Mouse (Mus musculus) embryonic facial prominence, embryonic 14.5 days (tissue): ENCODE data around the gene Ormdl3. TPM values are rescaled to one million over a fixed set of nuclear protein-coding genes. Genes with fewer than 3 reads are reported as not detected.

Experiments
- ATAC-seq: fragments of 200-750 bp; cut with Nextera tagmentation; 2 replicates; pipeline ENCODE4 v1.8.0; 2017; ENCODE audit warnings: low read depth, moderate number of reproducible peaks, moderate TSS enrichment
- DNase-seq: peaks from one replicate; pipeline ENCODE4 v3.0.0-alpha.2; 2015; ENCODE audit warnings: low spot score
- H3K27ac ChIP-seq: fragments of 300-500 bp; sonication (generic); replicated peaks from 2 replicates; pipeline ENCODE4 v1.5.1; 2014; ENCODE audit warnings: low read depth, mild to moderate bottlenecking, low read length, moderate library complexity
- H3K27me3 ChIP-seq: fragments of 300-500 bp; sonication (generic); replicated peaks from 2 replicates; pipeline ENCODE4 v1.6.1; 2014; ENCODE audit warnings: low read length; ENCODE audit not compliant: control insufficient read depth, insufficient read depth
- H3K36me3 ChIP-seq: fragments of 300-500 bp; sonication (generic); 2 replicates; pipeline ENCODE4 v1.6.1; 2014; ENCODE audit warnings: low read length, mixed read lengths; ENCODE audit not compliant: control insufficient read depth, insufficient read depth
- H3K4me1 ChIP-seq: fragments of 300-500 bp; sonication (generic); 2 replicates; pipeline ENCODE4 v1.6.1; 2014; ENCODE audit warnings: antibody characterized with exemption, low read length; ENCODE audit not compliant: control insufficient read depth, insufficient read depth
- H3K4me2 ChIP-seq: fragments of 300-500 bp; sonication (generic); 2 replicates; pipeline ENCODE4 v1.6.1; 2014; ENCODE audit warnings: low read depth, mild to moderate bottlenecking, low read length, moderate library complexity, mixed read lengths
- H3K4me3 ChIP-seq: fragments of 300-500 bp; sonication (generic); 2 replicates; pipeline ENCODE4 v1.5.1; 2014; ENCODE audit warnings: low read depth, mild to moderate bottlenecking, low read length
- H3K9ac ChIP-seq: fragments of 300-500 bp; sonication (generic); 2 replicates; pipeline ENCODE4 v1.6.1; 2014; ENCODE audit warnings: low read depth, mild to moderate bottlenecking, low read length, moderate library complexity, mixed read lengths
- H3K9me3 ChIP-seq: fragments of 300-500 bp; sonication (generic); 2 replicates; pipeline ENCODE4 v1.6.1; 2016; ENCODE audit warnings: low read length; ENCODE audit not compliant: control insufficient read depth
- WGBS: fragments of 180-500 bp; shearing (Covaris S2); extraction: QIAGEN DNeasy Blood & Tissue Kit; methylation state at CpG from one replicate; pipeline ENCODE4 v1.1.7; 2014; 5-methylcytosine and 5-hydroxymethylcytosine counted together
- polyA plus RNA-seq: library from polyadenylated mRNA; unstranded; fragments of >200 nt; fragmentation: Nextera tagmentation; extraction: Ambion mirVana; gene quantifications from 2 replicates; pipeline ENCODE4 v1.2.1, GENCODE M21; 2014

The Ormdl3 gene
- polyA plus RNA-seq, 1 experiment from 2014 or later: 13.6 TPM

DNA sequence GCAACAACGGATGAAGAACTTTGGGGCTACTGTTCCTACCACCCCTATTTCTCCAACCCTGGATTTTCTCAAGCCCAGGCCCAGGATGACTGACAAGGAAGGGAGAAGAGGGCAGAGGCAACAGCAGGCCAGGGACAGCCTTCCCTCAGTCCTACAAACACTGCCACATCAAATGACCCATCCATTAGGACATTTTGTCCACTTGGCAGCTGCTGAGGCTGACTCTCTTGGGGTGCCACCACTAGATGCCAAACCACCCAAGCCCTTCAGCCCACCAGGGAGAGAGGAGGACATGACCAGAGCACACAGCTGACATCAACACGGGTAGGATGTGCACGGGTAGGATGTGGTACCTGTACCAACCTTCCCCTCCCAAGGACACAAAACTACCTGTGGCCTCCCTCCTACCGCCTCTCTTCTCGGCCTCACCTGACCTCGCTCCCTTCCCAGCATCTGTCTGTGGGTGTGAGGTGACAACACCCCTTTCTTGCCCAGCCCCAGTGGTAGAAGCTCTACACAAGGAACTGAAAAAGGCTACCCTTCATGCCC is 2.5 kb downstream of the Ormdl3 start:
- no peaks in the 10 kb centered on the region for H3K9me3 ChIP-seq
- no peak overlapping the region for H3K4me3 ChIP-seq
- H3K4me2 ChIP-seq: no peak overlapping the region

DNA sequence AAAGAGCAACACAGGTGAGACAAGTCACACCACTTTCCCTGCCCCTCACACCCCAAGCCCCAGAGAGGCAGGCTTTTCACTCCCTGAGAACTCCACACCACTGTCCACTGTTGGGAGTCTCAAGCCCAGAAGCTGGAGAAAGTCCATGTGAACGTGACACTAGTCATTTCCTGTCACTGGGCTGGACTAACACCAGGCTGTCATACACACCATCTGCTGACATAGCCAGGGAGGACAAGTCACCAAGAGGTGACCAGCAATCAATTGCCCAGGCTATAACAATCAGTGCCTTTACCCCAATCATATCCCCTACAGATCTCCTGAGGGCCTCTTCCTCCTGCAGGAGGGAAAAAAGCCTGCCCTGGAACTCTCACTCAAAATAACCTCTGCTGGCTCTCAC is 3.0 kb downstream of the Ormdl3 start:
- Histone ChIP-seq H3K27ac (no peak overlapping the region), H3K4me1 (peaks cover 28% of the 10 kb centered on the region), H3K4me2 (no peak overlapping the region), H3K4me3 (no peak overlapping the region), H3K9me3 (no peaks in the 10 kb centered on the region), H3K27me3 (no peaks in the 10 kb centered on the region), H3K36me3 (peaks cover 24% of the 10 kb centered on the region), H3K9ac (no peak overlapping the region)
- 40% methylated on average over 1 of the region's 1 CpGs for WGBS
- DNase-seq (no peak), ATAC-seq (no peak)

More for the DNA sequence above, 2.5 kb downstream of the Ormdl3 start:
- H3K36me3 ChIP-seq: peaks cover 24% of the 10 kb centered on the region
- peaks cover 28% of the 10 kb centered on the region for H3K4me1 ChIP-seq
- ATAC-seq (no peak), DNase-seq (no peak)
- 85% methylated on average over 6 of the region's 6 CpGs for WGBS
- H3K9ac ChIP-seq: no peak overlapping the region
- H3K27ac ChIP-seq: no peak overlapping the region
- H3K27me3 ChIP-seq: no peaks in the 10 kb centered on the region

DNA sequence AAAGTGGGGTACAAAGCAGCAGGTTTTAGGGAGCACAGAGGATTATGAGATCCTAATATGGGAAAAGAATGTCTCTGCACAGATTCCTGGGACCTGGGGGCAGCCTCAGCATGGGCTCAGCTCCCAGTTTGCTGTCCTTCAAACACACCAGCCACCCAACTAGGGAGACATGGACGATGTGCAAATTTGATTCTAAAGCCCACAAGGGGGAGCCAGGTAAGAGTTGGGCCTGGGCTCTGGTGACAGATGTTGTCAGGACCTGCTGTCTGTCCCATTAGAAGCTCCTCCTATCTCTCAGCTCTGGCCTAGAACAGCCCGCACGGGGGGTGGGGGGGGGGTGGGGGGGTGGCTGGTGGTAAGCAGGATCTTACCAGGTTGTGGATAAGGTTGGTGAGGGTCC is 3.6 kb downstream of the Ormdl3 start:
- ATAC-seq (no peak), DNase-seq (no peak)
- Histone ChIP-seq H3K4me2 (no peak overlapping the region), H3K27ac (no peak overlapping the region), H3K9me3 (no peaks in the 10 kb centered on the region), H3K4me3 (no peak overlapping the region), H3K36me3 (peaks cover 24% of the 10 kb centered on the region), H3K27me3 (no peaks in the 10 kb centered on the region), H3K4me1 (peaks cover 26% of the 10 kb centered on the region), H3K9ac (no peak overlapping the region)
- WGBS: 36% methylated on average over 3 of the region's 3 CpGs

DNA sequence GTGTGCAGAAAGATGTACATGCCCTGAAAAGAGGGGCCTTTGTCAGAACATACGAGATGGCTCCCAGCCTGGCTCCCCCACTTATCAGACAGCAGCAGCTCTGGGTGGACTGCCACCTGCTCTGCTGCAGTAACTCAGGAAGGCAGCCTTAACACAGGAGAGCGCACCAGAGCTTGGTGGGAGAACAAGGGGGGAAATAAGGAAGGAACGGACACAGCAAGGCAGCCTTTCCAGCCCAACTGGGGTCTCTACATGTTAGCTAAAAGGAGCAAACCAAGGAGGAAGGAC is 4.0 kb downstream of the Ormdl3 start:
- ATAC-seq (no peak), DNase-seq (no peak)
- H3K9ac ChIP-seq: no peak overlapping the region
- no peak overlapping the region for H3K4me2 ChIP-seq
- 94% methylated on average over 3 of the region's 3 CpGs for WGBS
- no peak overlapping the region for H3K27ac ChIP-seq
- H3K36me3 ChIP-seq: peaks cover 24% of the 10 kb centered on the region
- H3K9me3 ChIP-seq: no peaks in the 10 kb centered on the region
- H3K4me3 ChIP-seq: no peak overlapping the region
- H3K4me1 ChIP-seq: peaks cover 22% of the 10 kb centered on the region
- no peaks in the 10 kb centered on the region for H3K27me3 ChIP-seq

DNA sequence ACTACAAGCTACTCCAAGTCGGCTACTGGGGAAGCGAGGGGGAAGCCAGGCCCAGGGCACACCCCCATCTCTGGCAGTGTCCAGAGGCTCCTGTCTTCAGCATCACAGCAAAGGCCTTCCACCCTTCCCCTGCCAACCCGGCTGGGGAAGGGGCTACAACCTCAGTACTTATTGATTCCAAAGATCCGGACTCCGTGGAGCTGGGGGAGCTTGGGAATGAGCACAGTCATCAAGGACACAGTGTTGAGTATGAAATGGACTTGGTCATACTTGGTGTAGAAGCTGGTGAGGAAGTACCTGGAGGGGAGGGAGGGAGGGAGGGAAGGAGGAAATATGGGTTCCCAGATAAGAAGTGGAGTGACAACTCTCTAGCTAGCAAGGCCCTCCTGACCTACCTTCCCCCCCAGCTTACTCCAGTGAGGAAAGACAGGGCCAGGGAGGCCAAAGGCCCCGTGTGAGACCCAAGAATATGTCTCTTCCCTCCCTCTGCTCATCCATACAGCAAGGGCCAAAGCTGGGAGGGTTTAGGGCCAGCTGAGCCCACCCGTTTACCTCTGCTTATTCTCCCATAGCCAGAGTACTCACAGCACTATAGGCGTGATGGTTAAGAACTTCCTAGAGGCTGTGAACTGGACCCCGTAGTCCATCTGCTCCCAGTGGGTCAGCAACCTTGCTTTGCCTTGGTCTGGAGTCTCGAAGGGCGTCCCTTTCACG is 4.5 kb downstream of the Ormdl3 start:
- Histone ChIP-seq H3K4me2 (no peak overlapping the region), H3K27me3 (no peaks in the 10 kb centered on the region), H3K4me1 (peaks cover 17% of the 10 kb centered on the region), H3K36me3 (peaks cover 24% of the 10 kb centered on the region), H3K9ac (no peak overlapping the region), H3K9me3 (no peaks in the 10 kb centered on the region), H3K27ac (no peak overlapping the region), H3K4me3 (no peak overlapping the region)
- DNase-seq (no peak), ATAC-seq (no peak)
- WGBS: 92% methylated on average over 12 of the region's 12 CpGs

DNA sequence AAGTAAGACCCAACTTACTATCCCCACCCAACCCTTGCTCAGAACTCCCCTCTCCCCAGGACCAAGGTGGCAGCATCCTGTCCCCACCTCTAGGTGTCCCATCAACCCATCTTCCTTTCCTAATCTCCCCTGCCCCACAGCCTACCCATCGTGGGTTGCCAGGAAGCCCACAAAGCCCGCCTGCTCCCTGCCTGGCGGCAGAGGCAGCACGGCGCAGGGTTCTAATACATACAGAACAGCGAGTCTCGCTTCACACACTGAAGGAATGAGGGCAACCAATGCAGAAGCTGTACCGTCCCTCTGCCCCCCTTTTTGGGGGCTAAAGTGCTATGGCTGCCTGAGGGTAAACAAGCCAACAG is 5.2 kb downstream of the Ormdl3 start:
- peaks cover 12% of the 10 kb centered on the region; the same call in 1 of the 2 replicates for H3K4me1 ChIP-seq
- H3K36me3 ChIP-seq: peaks cover 24% of the 10 kb centered on the region
- no peak for DNase-seq
- H3K9ac ChIP-seq: no peak overlapping the region
- H3K4me2 ChIP-seq: no peak overlapping the region
- H3K9me3 ChIP-seq: no peaks in the 10 kb centered on the region
- WGBS: 84% methylated on average over 8 of the region's 8 CpGs
- H3K27me3 ChIP-seq: no peaks in the 10 kb centered on the region
- no peak overlapping the region for H3K27ac ChIP-seq
- ATAC-seq: no peak
- H3K4me3 ChIP-seq: no peak overlapping the region

DNA sequence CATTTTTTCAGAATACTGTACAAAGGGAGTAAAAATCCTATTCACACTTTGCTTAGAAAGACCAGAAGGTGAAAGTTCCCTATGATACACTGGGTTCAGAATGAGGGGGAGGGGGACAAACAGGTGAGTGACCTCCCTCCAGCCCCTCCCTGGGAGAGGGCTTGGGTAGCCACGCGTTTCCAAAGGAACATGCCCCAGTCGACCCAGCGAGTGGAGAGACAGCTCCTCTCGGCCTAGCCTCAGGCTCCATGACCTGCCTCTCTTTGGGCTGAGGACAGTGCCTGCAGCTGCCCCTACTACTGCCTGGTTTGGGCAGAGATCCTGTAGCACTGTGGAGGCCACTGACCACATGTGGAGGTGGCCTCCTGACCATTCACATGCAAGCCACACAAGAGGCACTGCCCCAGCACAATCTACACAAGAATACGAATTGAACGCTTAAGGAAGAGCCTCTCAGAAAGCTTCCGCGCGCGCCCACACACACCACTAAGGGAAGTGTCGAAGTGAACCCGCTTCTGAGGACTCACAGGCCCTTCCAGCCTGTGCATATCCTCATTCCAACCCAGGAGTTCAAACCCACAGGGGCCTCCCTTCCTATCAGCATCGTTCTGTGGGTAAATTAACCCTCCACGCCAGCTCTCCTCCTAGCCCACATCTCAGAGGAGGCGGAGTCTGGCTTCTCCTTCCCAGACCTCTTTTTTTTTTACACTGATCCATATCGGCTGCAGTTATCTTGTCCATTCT is 5.7 kb downstream of the Ormdl3 start:
- Histone ChIP-seq H3K9me3 (no peaks in the 10 kb centered on the region), H3K4me1 (peaks cover 12% of the 10 kb centered on the region; the same call in 1 of the 2 replicates), H3K9ac (no peak overlapping the region), H3K4me2 (no peak overlapping the region), H3K27me3 (no peaks in the 10 kb centered on the region), H3K36me3 (peaks cover 24% of the 10 kb centered on the region), H3K27ac (no peak overlapping the region), H3K4me3 (no peak overlapping the region)
- ATAC-seq (no peak), DNase-seq (no peak)
- WGBS: 74% methylated on average over 17 of the region's 17 CpGs

DNA sequence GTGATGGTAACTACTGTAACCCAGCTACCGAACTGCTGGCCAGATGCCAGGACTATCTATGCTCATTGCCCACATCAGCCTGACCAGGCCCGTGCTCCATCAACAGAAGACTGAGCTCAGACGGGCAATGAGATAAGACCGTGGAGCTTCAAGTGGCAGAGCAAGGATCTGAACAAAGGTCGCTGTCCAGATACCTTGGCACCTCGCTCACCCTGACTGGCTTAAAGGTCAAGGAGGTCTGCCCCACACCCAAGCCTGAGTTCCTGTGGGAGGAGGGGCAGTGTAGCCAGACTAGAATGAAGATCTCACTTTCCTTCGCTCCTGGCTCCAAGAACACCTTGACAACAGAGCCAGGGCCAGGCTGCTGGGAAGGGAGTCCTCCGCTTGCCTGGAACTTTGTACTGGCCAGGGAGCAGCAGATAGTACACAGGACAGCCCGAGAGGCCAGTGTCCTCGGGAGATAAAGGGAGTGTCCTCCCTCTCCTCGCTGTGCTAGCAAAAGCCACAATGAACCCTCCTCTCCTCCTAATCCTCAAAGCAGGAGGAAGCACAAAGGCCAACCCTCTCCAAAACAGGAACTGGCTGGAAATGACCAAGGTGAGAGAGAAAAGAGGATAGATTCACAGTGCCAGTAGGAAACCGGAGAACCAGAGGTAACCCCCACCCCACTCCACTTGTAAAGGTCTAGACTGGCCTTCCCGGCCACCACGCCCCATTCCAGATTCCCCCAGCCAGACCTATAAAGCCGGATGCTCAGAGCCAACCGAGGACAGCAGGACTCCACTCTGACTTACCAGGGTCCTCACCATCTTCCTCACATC is 6.7 kb downstream of the Ormdl3 start:
- Histone ChIP-seq H3K27ac (no peak overlapping the region), H3K9me3 (no peaks in the 10 kb centered on the region), H3K9ac (no peak overlapping the region), H3K4me1 (0 out of 2 replicates have a peak, but pooled peaks cover 3% of the 10 kb centered on the region), H3K27me3 (no peaks in the 10 kb centered on the region), H3K36me3 (peaks cover 24% of the 10 kb centered on the region), H3K4me2 (no peak overlapping the region), H3K4me3 (no peak overlapping the region)
- DNase-seq: no peak
- ATAC-seq: no peak
- 78% methylated on average over 16 of the region's 16 CpGs for WGBS
